Mouse (Mus musculus): ENCODE results near the gene Nfatc2ip. TPM values are rescaled to one million over a fixed set of nuclear protein-coding genes. Genes with fewer than 3 reads are reported as not detected.

Nfatc2ip gene
- polyA plus RNA-seq, 1 experiment from 2014 or later = 2.6 TPM

DNA sequence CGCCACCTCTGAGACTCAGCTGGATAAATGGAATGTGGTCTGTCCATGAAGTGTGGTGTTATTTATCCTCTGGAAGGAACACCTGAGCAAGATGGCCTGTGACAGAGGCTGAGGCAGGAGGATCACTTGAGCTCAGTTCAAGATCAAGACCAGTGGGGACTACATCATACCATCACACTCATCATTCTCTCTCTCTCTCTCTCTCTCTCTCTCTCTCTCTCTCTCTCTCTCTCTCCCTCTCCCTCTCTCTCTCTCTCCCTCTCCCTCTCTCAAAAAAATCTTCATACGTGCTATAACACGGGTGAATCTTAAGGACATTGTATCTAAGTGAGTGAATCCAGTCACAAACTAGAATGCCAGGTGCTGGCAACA lies 42.6 kb downstream of the Nfatc2ip start:
- Histone ChIP-seq H3K4me2 (ENCODE audit: low read length) (no peak overlapping the region), H3K9ac (replicated peaks; ENCODE audit: low read depth, low read length) (no peak overlapping the region), H3K4me3 (replicated peaks; ENCODE audit: low read length) (no peak overlapping the region), H3K9me3 (ENCODE audit: control insufficient read depth, low read length) (no peaks in the 10 kb centered on the region), H3K27me3 (replicated peaks; ENCODE audit: control insufficient read depth, insufficient read depth, low read length) (no peaks in the 10 kb centered on the region), H3K4me1 (replicated peaks; ENCODE audit: control insufficient read depth, insufficient read depth, low read length) (no peaks in the 10 kb centered on the region), H3K27ac (ENCODE audit: low read length) (no peak overlapping the region), H3K36me3 (ENCODE audit: control insufficient read depth, insufficient read depth) (no peaks in the 10 kb centered on the region)
- 88% methylated on average over 3 of the region's 3 CpGs for WGBS
- ATAC-seq = no peak

GRCm38 (mm10) chr7:126353251-126353993 lies 43.1 kb downstream of the Nfatc2ip start:
- Histone ChIP-seq H3K4me3 (replicated peaks; ENCODE audit: low read length) (no peak overlapping the region), H3K27ac (ENCODE audit: low read length) (no peak overlapping the region), H3K9ac (replicated peaks; ENCODE audit: low read depth, low read length) (no peak overlapping the region), H3K27me3 (replicated peaks; ENCODE audit: control insufficient read depth, insufficient read depth, low read length) (no peaks in the 10 kb centered on the region), H3K36me3 (ENCODE audit: control insufficient read depth, insufficient read depth) (no peaks in the 10 kb centered on the region), H3K4me2 (ENCODE audit: low read length) (no peak overlapping the region), H3K9me3 (ENCODE audit: control insufficient read depth, low read length) (no peaks in the 10 kb centered on the region), H3K4me1 (replicated peaks; ENCODE audit: control insufficient read depth, insufficient read depth, low read length) (no peaks in the 10 kb centered on the region)
- no peak for ATAC-seq
- WGBS = 64% methylated on average over 11 of the region's 11 CpGs

DNA sequence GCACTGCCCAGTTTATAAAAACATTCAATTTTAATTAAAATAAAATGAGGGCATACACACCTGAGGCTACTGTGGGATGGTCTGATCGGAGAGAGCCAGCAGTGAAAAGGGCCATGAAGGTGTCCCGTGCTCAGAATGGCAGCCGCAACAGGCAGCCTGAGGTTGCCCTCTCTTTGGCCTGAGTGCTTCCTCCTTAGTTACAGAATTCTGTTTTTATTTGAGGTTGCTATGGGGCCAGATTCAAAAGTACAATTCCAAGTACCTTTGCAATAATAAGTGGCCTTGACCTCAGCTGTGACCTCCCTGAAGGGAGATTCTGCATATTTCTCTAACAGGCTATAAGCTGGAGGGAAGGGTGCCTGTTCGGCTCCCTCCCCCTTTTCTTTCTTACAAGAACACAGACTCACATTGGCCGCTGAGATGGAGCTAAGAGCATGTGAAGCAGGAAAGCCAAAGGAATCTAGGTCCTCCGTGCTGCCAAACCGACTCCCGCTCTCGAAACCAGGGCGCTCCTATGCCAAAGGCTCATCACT lies 45.1 kb downstream of the Nfatc2ip start:
- H3K4me2 ChIP-seq (ENCODE audit: low read length) = peak overlapping the region; percentile 0
- no peaks in the 10 kb centered on the region for H3K27me3 ChIP-seq (replicated peaks; ENCODE audit: control insufficient read depth, insufficient read depth, low read length)
- H3K4me1 ChIP-seq (replicated peaks; ENCODE audit: control insufficient read depth, insufficient read depth, low read length) = no peaks in the 10 kb centered on the region
- no peaks in the 10 kb centered on the region for H3K36me3 ChIP-seq (ENCODE audit: control insufficient read depth, insufficient read depth)
- H3K27ac ChIP-seq (ENCODE audit: low read length) = no peak overlapping the region
- ATAC-seq = no peak
- WGBS = 46% methylated on average over 10 of the region's 10 CpGs
- H3K9ac ChIP-seq (replicated peaks; ENCODE audit: low read depth, low read length) = no peak overlapping the region
- no peaks in the 10 kb centered on the region for H3K9me3 ChIP-seq (ENCODE audit: control insufficient read depth, low read length)
- no peak overlapping the region for H3K4me3 ChIP-seq (replicated peaks; ENCODE audit: low read length)

- H3K4me1 ChIP-seq (replicated peaks; ENCODE audit: control insufficient read depth, insufficient read depth, low read length) = no peaks in the 10 kb centered on the region
- no peaks in the 10 kb centered on the region for H3K27me3 ChIP-seq (replicated peaks; ENCODE audit: control insufficient read depth, insufficient read depth, low read length)
- H3K9me3 ChIP-seq (ENCODE audit: control insufficient read depth, low read length) = no peaks in the 10 kb centered on the region
- peak overlapping the region; percentile 21; the same call in 1 of the 2 replicates for H3K4me3 ChIP-seq (replicated peaks; ENCODE audit: low read length)
- peak overlapping the region; percentile 27 for H3K4me2 ChIP-seq (ENCODE audit: low read length)
- 66% methylated on average over 20 of the region's 20 CpGs for WGBS
- no peak overlapping the region for H3K27ac ChIP-seq (ENCODE audit: low read length)
- H3K9ac ChIP-seq (replicated peaks; ENCODE audit: low read depth, low read length) = 0 out of 2 replicates have a peak overlapping the region, but pooled peaks have one; percentile 6
- no peak for ATAC-seq
- no peaks in the 10 kb centered on the region for H3K36me3 ChIP-seq (ENCODE audit: control insufficient read depth, insufficient read depth)
Measured at GRCm38 (mm10) chr7:126350748-126351418, 45.7 kb downstream of the Nfatc2ip start.

DNA sequence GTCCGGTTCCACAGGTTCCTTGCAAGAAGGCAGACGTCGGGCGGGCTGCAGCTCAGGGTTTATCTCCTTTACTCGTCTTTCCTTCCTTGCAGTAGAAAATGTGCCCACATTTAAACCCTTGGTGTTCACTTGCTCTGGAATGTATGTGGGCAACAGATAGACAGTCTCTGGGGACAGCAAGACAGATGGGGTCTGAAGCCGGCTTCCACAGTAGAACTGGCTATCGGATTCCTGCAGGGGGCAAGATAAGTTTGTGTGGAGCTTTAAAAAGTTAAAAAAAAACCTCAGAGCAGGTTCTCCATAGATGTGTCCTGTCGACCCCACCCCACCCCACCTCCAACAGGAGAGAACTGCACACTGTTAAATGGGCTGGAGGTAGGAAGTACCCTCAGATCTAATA lies 48.2 kb downstream of the Nfatc2ip start:
- no peaks in the 10 kb centered on the region for H3K9me3 ChIP-seq (ENCODE audit: control insufficient read depth, low read length)
- H3K36me3 ChIP-seq (ENCODE audit: control insufficient read depth, insufficient read depth) = no peaks in the 10 kb centered on the region
- no peak overlapping the region for H3K4me2 ChIP-seq (ENCODE audit: low read length)
- H3K9ac ChIP-seq (replicated peaks; ENCODE audit: low read depth, low read length) = no peak overlapping the region
- H3K4me3 ChIP-seq (replicated peaks; ENCODE audit: low read length) = no peak overlapping the region
- ATAC-seq = no peak
- H3K4me1 ChIP-seq (replicated peaks; ENCODE audit: control insufficient read depth, insufficient read depth, low read length) = no peaks in the 10 kb centered on the region
- H3K27me3 ChIP-seq (replicated peaks; ENCODE audit: control insufficient read depth, insufficient read depth, low read length) = no peaks in the 10 kb centered on the region
- H3K27ac ChIP-seq (ENCODE audit: low read length) = no peak overlapping the region
- 83% methylated on average over 8 of the region's 8 CpGs for WGBS

DNA sequence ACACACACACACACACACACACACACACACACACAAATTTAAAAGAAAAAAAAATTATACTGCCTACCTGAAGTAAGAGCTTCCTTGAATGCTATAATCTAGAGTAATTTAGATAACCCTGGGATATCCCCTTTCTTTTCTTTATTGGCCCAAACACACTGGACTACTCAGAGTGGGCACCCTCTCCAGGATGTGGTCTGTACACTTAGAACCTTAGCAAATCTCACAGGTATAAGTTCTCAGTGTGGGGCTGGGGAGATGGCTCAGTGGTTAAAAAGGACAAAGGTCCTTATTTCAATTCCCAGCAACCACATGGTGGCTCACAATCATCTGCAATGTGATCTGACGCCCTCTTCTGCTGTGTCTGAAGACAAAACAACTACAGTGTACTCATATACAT lies 49.4 kb downstream of the Nfatc2ip start:
- Histone ChIP-seq H3K27me3 (replicated peaks; ENCODE audit: control insufficient read depth, insufficient read depth, low read length) (no peaks in the 10 kb centered on the region), H3K9ac (replicated peaks; ENCODE audit: low read depth, low read length) (no peak overlapping the region), H3K4me1 (replicated peaks; ENCODE audit: control insufficient read depth, insufficient read depth, low read length) (no peaks in the 10 kb centered on the region), H3K27ac (ENCODE audit: low read length) (no peak overlapping the region), H3K4me2 (ENCODE audit: low read length) (no peak overlapping the region), H3K36me3 (ENCODE audit: control insufficient read depth, insufficient read depth) (no peaks in the 10 kb centered on the region), H3K4me3 (replicated peaks; ENCODE audit: low read length) (no peak overlapping the region), H3K9me3 (ENCODE audit: control insufficient read depth, low read length) (no peaks in the 10 kb centered on the region)
- ATAC-seq = no peak
- 59% methylated on average over 1 of the region's 1 CpGs for WGBS

DNA sequence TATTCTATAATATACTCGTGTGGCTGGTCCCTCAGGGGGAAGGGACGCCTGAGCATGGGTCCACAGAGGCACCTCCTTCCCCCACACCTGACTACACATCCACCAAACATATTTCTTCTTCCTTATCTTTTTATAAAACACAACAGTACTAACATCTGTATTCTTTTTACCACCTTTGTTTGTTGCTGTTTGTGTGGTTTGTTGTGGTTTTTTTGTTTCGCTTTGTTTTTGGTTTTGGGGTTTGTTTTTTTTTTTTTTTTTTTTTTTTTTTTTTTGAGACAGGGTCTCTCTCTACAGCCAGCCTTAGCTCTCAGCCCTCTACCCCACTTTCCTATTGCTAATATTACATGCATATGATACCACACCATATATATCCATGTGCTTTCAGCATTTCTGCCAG lies 50.6 kb downstream of the Nfatc2ip start:
- Histone ChIP-seq H3K36me3 (ENCODE audit: control insufficient read depth, insufficient read depth) (no peaks in the 10 kb centered on the region), H3K4me3 (replicated peaks; ENCODE audit: low read length) (no peak overlapping the region), H3K9me3 (ENCODE audit: control insufficient read depth, low read length) (no peaks in the 10 kb centered on the region), H3K27me3 (replicated peaks; ENCODE audit: control insufficient read depth, insufficient read depth, low read length) (no peaks in the 10 kb centered on the region), H3K4me2 (ENCODE audit: low read length) (no peak overlapping the region), H3K4me1 (replicated peaks; ENCODE audit: control insufficient read depth, insufficient read depth, low read length) (no peaks in the 10 kb centered on the region), H3K27ac (ENCODE audit: low read length) (no peak overlapping the region), H3K9ac (replicated peaks; ENCODE audit: low read depth, low read length) (no peak overlapping the region)
- ATAC-seq = no peak
- WGBS = 46% methylated on average over 3 of the region's 3 CpGs

DNA sequence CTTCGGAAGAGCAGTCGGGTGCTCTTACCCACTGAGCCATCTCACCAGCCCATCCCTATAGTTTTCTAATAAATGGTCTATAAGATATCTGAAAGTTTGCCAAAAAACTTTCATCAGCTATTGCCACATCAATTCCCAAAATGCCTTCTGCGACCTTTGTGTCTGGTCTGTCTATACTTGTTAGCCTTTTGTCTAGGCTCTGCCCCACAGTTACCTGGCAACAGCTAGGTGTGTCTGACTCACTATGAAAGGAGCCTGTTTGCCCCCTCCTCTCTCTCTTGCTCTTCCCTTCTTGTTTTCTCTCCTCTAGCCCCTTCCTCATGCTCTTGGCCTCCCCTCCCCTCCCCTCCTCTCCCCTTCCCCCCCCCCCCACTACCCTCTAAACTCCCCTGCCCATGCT lies 51.0 kb downstream of the Nfatc2ip start:
- no peaks in the 10 kb centered on the region for H3K9me3 ChIP-seq (ENCODE audit: control insufficient read depth, low read length)
- H3K27ac ChIP-seq (ENCODE audit: low read length) = no peak overlapping the region
- ATAC-seq = no peak
- no peak overlapping the region for H3K9ac ChIP-seq (replicated peaks; ENCODE audit: low read depth, low read length)
- H3K4me3 ChIP-seq (replicated peaks; ENCODE audit: low read length) = no peak overlapping the region
- H3K36me3 ChIP-seq (ENCODE audit: control insufficient read depth, insufficient read depth) = no peaks in the 10 kb centered on the region
- WGBS = 76% methylated on average over 3 of the region's 3 CpGs
- no peak overlapping the region for H3K4me2 ChIP-seq (ENCODE audit: low read length)
- no peaks in the 10 kb centered on the region for H3K27me3 ChIP-seq (replicated peaks; ENCODE audit: control insufficient read depth, insufficient read depth, low read length)
- no peaks in the 10 kb centered on the region for H3K4me1 ChIP-seq (replicated peaks; ENCODE audit: control insufficient read depth, insufficient read depth, low read length)

DNA sequence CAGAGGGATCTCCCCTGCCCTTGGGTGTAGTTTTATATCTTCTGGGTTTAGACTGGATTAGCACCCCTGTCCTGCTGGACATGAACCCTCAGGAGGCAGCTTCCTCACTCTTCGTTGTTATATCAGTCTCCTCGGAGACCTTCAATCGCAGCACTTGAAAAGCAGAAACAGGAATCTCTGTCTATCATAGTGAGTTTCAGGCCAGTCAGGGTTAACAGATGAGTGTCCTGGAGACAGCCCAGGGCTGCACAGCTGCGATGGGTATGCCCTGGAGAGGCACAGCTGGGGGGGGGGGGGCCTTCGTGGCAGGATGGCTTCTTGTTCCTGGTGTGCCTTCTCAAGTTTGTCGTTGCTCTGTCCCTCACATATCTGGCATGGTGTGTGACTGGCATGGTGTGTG lies 55.6 kb downstream of the Nfatc2ip start:
- 59% methylated on average over 6 of the region's 6 CpGs for WGBS
- H3K27ac ChIP-seq (ENCODE audit: low read length) = no peak overlapping the region
- H3K9ac ChIP-seq (replicated peaks; ENCODE audit: low read depth, low read length) = no peak overlapping the region
- no peaks in the 10 kb centered on the region for H3K4me1 ChIP-seq (replicated peaks; ENCODE audit: control insufficient read depth, insufficient read depth, low read length)
- no peaks in the 10 kb centered on the region for H3K27me3 ChIP-seq (replicated peaks; ENCODE audit: control insufficient read depth, insufficient read depth, low read length)
- no peak for ATAC-seq
- no peak overlapping the region for H3K4me2 ChIP-seq (ENCODE audit: low read length)
- H3K4me3 ChIP-seq (replicated peaks; ENCODE audit: low read length) = no peak overlapping the region
- no peaks in the 10 kb centered on the region for H3K36me3 ChIP-seq (ENCODE audit: control insufficient read depth, insufficient read depth)
- H3K9me3 ChIP-seq (ENCODE audit: control insufficient read depth, low read length) = no peaks in the 10 kb centered on the region
